In the genomic region with DNA sequence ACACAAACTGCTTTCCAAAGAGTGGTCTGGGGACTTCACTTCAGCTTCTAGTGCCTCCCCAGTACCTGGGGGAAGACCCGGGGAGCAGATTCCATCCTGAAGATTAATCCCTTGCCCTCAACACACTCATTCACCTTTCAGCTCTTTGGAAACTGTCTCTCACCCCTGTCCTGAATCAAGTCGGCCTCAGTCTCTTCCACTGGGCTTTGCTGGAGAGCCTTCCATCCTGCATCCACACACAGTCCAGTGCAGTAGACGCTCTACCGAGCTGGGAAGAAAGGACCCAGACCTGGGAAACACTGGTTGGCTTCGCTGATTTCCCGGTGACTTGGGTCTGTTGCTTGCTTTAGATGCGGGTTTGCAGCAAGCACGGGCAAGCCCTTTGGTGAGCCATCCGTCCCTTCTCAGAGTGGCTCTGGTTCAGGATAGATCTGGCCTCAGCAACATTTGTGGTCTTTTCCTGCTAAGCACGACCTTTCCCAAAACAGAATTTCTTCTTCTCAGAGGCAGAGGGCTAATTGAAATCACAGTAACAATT, we compare ENCODE assay signal across 27 mouse cellular contexts. TPM values are rescaled to one million over a fixed set of nuclear protein-coding genes. Genes with fewer than 3 reads are reported as not detected.
A peak's percentile ranks its signal among the peaks of the same experiment; 100 is the strongest.
DNase-seq lines count a peak whose midpoint lies in the region; ATAC-seq lines count a peak whose summit lies in the region.
"Had no signal": no experiment of that assay in that cellular context is flagged by ENCODE, and none has a peak within 500 bp of the region (broad histone marks: within the 10 kb centered on the region; RNA-seq: fewer than 3 reads in every experiment).

No protein-coding gene starts in this region.

- no peak overlapping the region for H3K4me3 ChIP-seq in forebrain, embryonic 11.5 days (ENCODE audit: low read depth, low read length)
- H3K4me3 ChIP-seq in forebrain, embryonic 10.5 days: no peak overlapping the region
- no peak overlapping the region for H3K4me3 ChIP-seq in neural tube, embryonic 15.5 days (replicated peaks)
- no peak overlapping the region for H3K4me3 ChIP-seq in neural tube, embryonic 11.5 days (ENCODE audit: low read depth, low read length)
- H3K4me3 ChIP-seq: embryonic facial prominence, embryonic 13.5 days; forebrain, embryonic 15.5 days; heart, embryonic 12.5 days; hindbrain, embryonic 13.5 days; limb, embryonic 12.5 days; liver, embryonic 12.5 days; myocyte had no signal

- no peaks in the 10 kb centered on the region for H3K36me3 ChIP-seq in forebrain, embryonic 11.5 days (ENCODE audit: control insufficient read depth, insufficient read depth, low read length)
- H3K36me3 ChIP-seq in forebrain, embryonic 10.5 days (replicated peaks): no peaks in the 10 kb centered on the region
- H3K36me3 ChIP-seq in neural tube, embryonic 15.5 days: no peaks in the 10 kb centered on the region
- H3K36me3 ChIP-seq in neural tube, embryonic 11.5 days (ENCODE audit: control insufficient read depth, insufficient read depth, low read length): no peaks in the 10 kb centered on the region
- H3K36me3 ChIP-seq: embryonic facial prominence, embryonic 13.5 days; forebrain, embryonic 15.5 days; heart, embryonic 12.5 days; hindbrain, embryonic 13.5 days; limb, embryonic 12.5 days; liver, embryonic 12.5 days had no signal

- 2% methylated on average over 10 of the region's 10 CpGs for WGBS in forebrain, embryonic 11.5 days
- 1% methylated on average over 10 of the region's 10 CpGs for WGBS in forebrain, embryonic 10.5 days
- WGBS in neural tube, embryonic 15.5 days: 2% methylated on average over 10 of the region's 10 CpGs
- WGBS in neural tube, embryonic 11.5 days: 2% methylated on average over 10 of the region's 10 CpGs

- H3K9me3 ChIP-seq in forebrain, embryonic 11.5 days (ENCODE audit: control insufficient read depth, low read length): no peaks in the 10 kb centered on the region
- no peaks in the 10 kb centered on the region for H3K9me3 ChIP-seq in forebrain, embryonic 10.5 days
- H3K9me3 ChIP-seq in neural tube, embryonic 15.5 days (replicated peaks): no peaks in the 10 kb centered on the region; the same call in 1 of the 2 replicates
- no peaks in the 10 kb centered on the region for H3K9me3 ChIP-seq in neural tube, embryonic 11.5 days (ENCODE audit: control insufficient read depth, low read length)
- H3K9me3 ChIP-seq: embryonic facial prominence, embryonic 13.5 days; forebrain, embryonic 15.5 days; heart, embryonic 12.5 days; hindbrain, embryonic 13.5 days; limb, embryonic 12.5 days; liver, embryonic 12.5 days had no signal

- no peak overlapping the region for H3K4me2 ChIP-seq in forebrain, embryonic 11.5 days (ENCODE audit: low read depth, low read length, severe bottlenecking)
- no peak overlapping the region for H3K4me2 ChIP-seq in neural tube, embryonic 15.5 days
- no peak overlapping the region for H3K4me2 ChIP-seq in neural tube, embryonic 11.5 days (ENCODE audit: low read depth)
- H3K4me2 ChIP-seq: embryonic facial prominence, embryonic 13.5 days; forebrain, embryonic 15.5 days; heart, embryonic 12.5 days; hindbrain, embryonic 13.5 days; limb, embryonic 12.5 days; liver, embryonic 12.5 days; lung, embryonic 14.5 days had no signal

- DNase-seq in forebrain, embryonic 11.5 days (ENCODE audit: low spot score): peak; percentile 55
- DNase-seq in forebrain, embryonic 10.5 days (ENCODE audit: extremely low spot score, low spot score): no peak
- DNase-seq in neural tube, embryonic 10.5 days (ENCODE audit: extremely low spot score, low spot score): peak; percentile 69
- DNase-seq in neural tube, embryonic 11.5 days (ENCODE audit: low spot score): peak; percentile 56
- DNase-seq in urinary bladder, postnatal 14 days (ENCODE audit: low spot score): no peak
- DNase-seq in cerebellum, adult 8-10 months: no peak
- DNase-seq: adrenal gland, postnatal 25 days; cerebellum, adult 9-10 months; gastrocnemius, postnatal 10 days; heart, adult 18-20 months; heart, postnatal 14 days; kidney, adult 8-10 months; kidney, postnatal 10 days; lung, embryonic 14.5 days; right cerebral cortex, postnatal 25 days had no signal

- peaks cover 94% of the 10 kb centered on the region for H3K27me3 ChIP-seq in forebrain, embryonic 11.5 days (ENCODE audit: control insufficient read depth, insufficient read depth, low read length)
- H3K27me3 ChIP-seq in forebrain, embryonic 10.5 days (ENCODE audit: poor library complexity, severe bottlenecking): peaks cover 100% of the 10 kb centered on the region
- peaks cover 95% of the 10 kb centered on the region for H3K27me3 ChIP-seq in neural tube, embryonic 15.5 days (replicated peaks)
- H3K27me3 ChIP-seq in neural tube, embryonic 11.5 days (ENCODE audit: control insufficient read depth, insufficient read depth, low read length): peaks cover 97% of the 10 kb centered on the region

- H3K27ac ChIP-seq in forebrain, embryonic 11.5 days (ENCODE audit: low read depth, low read length): no peak overlapping the region
- H3K27ac ChIP-seq in forebrain, embryonic 10.5 days: no peak overlapping the region
- no peak overlapping the region for H3K27ac ChIP-seq in neural tube, embryonic 15.5 days (replicated peaks)
- H3K27ac ChIP-seq in neural tube, embryonic 11.5 days (ENCODE audit: low read depth, low read length): no peak overlapping the region
- H3K27ac ChIP-seq: embryonic facial prominence, embryonic 13.5 days; forebrain, embryonic 15.5 days; hindbrain, embryonic 13.5 days; limb, embryonic 12.5 days; liver, embryonic 12.5 days had no signal

- no peak for ATAC-seq in forebrain, embryonic 11.5 days (replicated peaks; ENCODE audit: low FRiP score)
- ATAC-seq in neural tube, embryonic 15.5 days (ENCODE audit: low FRiP score): no peak
- no peak for ATAC-seq in neural tube, embryonic 11.5 days (ENCODE audit: insufficient read depth, low FRiP score, low TSS enrichment)
- ATAC-seq: forebrain, embryonic 15.5 days; liver, embryonic 12.5 days; midbrain, embryonic 16.5 days had no signal

- no peak overlapping the region for H3K9ac ChIP-seq in forebrain, embryonic 11.5 days (ENCODE audit: low read length)
- no peak overlapping the region for H3K9ac ChIP-seq in neural tube, embryonic 15.5 days (replicated peaks)
- no peak overlapping the region for H3K9ac ChIP-seq in neural tube, embryonic 11.5 days (ENCODE audit: low read length)
- H3K9ac ChIP-seq: embryonic facial prominence, embryonic 13.5 days; forebrain, embryonic 15.5 days; heart, embryonic 12.5 days; hindbrain, embryonic 13.5 days; limb, embryonic 12.5 days; liver, embryonic 12.5 days; lung, embryonic 14.5 days had no signal

- H3K4me1 ChIP-seq in forebrain, embryonic 11.5 days (replicated peaks; ENCODE audit: control insufficient read depth, insufficient read depth, low read length): no peaks in the 10 kb centered on the region
- H3K4me1 ChIP-seq in forebrain, embryonic 10.5 days: peaks cover 12% of the 10 kb centered on the region
- H3K4me1 ChIP-seq in neural tube, embryonic 15.5 days: no peaks in the 10 kb centered on the region
- no peaks in the 10 kb centered on the region for H3K4me1 ChIP-seq in neural tube, embryonic 11.5 days (ENCODE audit: control insufficient read depth, insufficient read depth, low read length)
- H3K4me1 ChIP-seq: forebrain, embryonic 15.5 days; liver, embryonic 12.5 days had no signal

RNA-seq across cellular contexts. Expression of gene Pdx1, which starts 3.1 kb away (rescaled TPM):
- not detected in 2 replicates for polyA plus RNA-seq in forebrain, embryonic 11.5 days (2014; fragmentation: Nextera tagmentation; extraction: Ambion mirVana)
- polyA plus RNA-seq in forebrain, embryonic 10.5 days (2016; fragmentation: Nextera tagmentation; extraction: Ambion mirVana): not detected in 2 replicates
- polyA plus RNA-seq in neural tube, embryonic 15.5 days (2015; fragmentation: Nextera tagmentation; extraction: Ambion mirVana): not detected in 2 replicates
- polyA plus RNA-seq in neural tube, embryonic 11.5 days (2014; fragmentation: Nextera tagmentation; extraction: Ambion mirVana): not detected in 2 replicates
- polyA plus RNA-seq: brain, embryonic 14.5 days; embryonic facial prominence, embryonic 13.5 days; forebrain, embryonic 15.5 days; heart, embryonic 12.5 days; hindbrain, embryonic 13.5 days; limb, embryonic 12.5 days; lung, embryonic 14.5 days; midbrain, embryonic 16.5 days; myocyte; spleen, adult 2 months; thymus, postnatal 0 days had no signal

RNA-seq across cellular contexts. Expression of gene Cdx2, which starts 34.2 kb away (rescaled TPM):
- not detected in 2 replicates for polyA plus RNA-seq in forebrain, embryonic 11.5 days (2014; fragmentation: Nextera tagmentation; extraction: Ambion mirVana)
- polyA plus RNA-seq in forebrain, embryonic 10.5 days (2016; fragmentation: Nextera tagmentation; extraction: Ambion mirVana): not detected in 2 replicates
- polyA plus RNA-seq in neural tube, embryonic 15.5 days (2015; fragmentation: Nextera tagmentation; extraction: Ambion mirVana): 3.1 TPM in 1 of 2 replicates, not detected in the other
- not detected in 2 replicates for polyA plus RNA-seq in neural tube, embryonic 11.5 days (2014; fragmentation: Nextera tagmentation; extraction: Ambion mirVana)
- polyA plus RNA-seq: brain, embryonic 14.5 days; embryonic facial prominence, embryonic 13.5 days; forebrain, embryonic 15.5 days; heart, embryonic 12.5 days; hindbrain, embryonic 13.5 days; limb, embryonic 12.5 days; liver, embryonic 12.5 days; lung, embryonic 14.5 days; midbrain, embryonic 16.5 days; myocyte; spleen, adult 2 months had no signal

RNA-seq across cellular contexts. Expression of gene Urad, which starts 49.4 kb away (rescaled TPM):
- polyA plus RNA-seq in forebrain, embryonic 11.5 days (2014; fragmentation: Nextera tagmentation; extraction: Ambion mirVana): not detected in 2 replicates
- polyA plus RNA-seq in forebrain, embryonic 10.5 days (2016; fragmentation: Nextera tagmentation; extraction: Ambion mirVana): not detected in 2 replicates
- polyA plus RNA-seq in neural tube, embryonic 15.5 days (2015; fragmentation: Nextera tagmentation; extraction: Ambion mirVana): 0.24 TPM in 1 of 2 replicates, not detected in the other
- not detected in 2 replicates for polyA plus RNA-seq in neural tube, embryonic 11.5 days (2014; fragmentation: Nextera tagmentation; extraction: Ambion mirVana)
- polyA plus RNA-seq: brain, embryonic 14.5 days; embryonic facial prominence, embryonic 13.5 days; forebrain, embryonic 15.5 days; heart, embryonic 12.5 days; hindbrain, embryonic 13.5 days; limb, embryonic 12.5 days; lung, embryonic 14.5 days; midbrain, embryonic 16.5 days; myocyte; spleen, adult 2 months; thymus, postnatal 0 days had no signal

Comparison
In these comparisons a context has a peak if more than half of its experiments do, and no peak if none do; other contexts are left out.
1. DNase-seq: peak in forebrain, embryonic 11.5 days (single experiment), neural tube, embryonic 10.5 days (single experiment) and neural tube, embryonic 11.5 days (single experiment); none in forebrain, embryonic 10.5 days (single experiment), urinary bladder, postnatal 14 days (single experiment) and cerebellum, adult 8-10 months (single experiment).